Mouse (Mus musculus): ENCODE data around the gene Wnt5a. TPM values are rescaled to one million over a fixed set of nuclear protein-coding genes. Genes with fewer than 3 reads are reported as not detected.

Wnt5a gene
- polyA plus RNA-seq, 1 experiment from 2014 or later, result 154 TPM

DNA sequence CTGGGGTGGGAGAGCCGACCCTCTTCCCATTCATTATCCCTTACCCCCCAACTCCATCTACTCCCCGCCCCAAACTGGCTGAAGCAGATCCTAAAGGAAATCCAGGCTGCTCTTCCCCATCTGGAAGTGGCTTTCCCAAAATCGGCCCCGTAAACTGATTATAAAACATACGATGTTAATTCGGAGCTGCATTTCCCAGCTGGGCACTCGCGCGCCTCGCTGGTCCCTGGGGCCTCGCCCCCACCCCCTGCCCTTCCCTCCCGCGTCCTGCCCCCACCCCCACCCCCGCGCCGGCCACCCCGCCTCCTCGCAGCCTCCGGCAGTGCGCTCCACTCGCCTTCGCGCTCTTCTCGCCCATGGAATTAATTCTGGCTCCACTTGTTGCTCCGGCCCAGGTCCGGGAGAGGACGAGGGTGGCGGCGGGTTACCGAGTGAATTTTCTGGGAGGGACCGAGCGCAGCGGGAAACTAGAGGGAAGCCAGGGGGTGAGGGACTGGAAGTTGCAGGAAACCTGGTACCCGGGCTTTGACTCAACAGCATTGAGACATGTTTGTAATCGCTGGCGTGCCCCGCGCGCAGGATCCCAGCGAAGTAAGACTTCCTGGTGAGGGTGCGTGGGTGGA lies 6.6 kb downstream of the Wnt5a start:
- 0 out of 2 replicates have a peak, but pooled peaks cover 3% of the 10 kb centered on the region for H3K27me3 ChIP-seq
- H3K4me1 ChIP-seq, result peaks cover 54% of the 10 kb centered on the region
- no peaks in the 10 kb centered on the region for H3K9me3 ChIP-seq
- WGBS, result under 1% methylated on average over 39 of the region's 41 CpGs
- peaks cover 26% of the 10 kb centered on the region for H3K36me3 ChIP-seq
- peak overlapping the region; percentile 99 for H3K9ac ChIP-seq
- peak overlapping the region; percentile 100 for H3K27ac ChIP-seq
- peak overlapping the region; percentile 90 for H3K4me2 ChIP-seq (replicated peaks)
- no peak for ATAC-seq (ENCODE audit: low FRiP score, low read depth)
- H3K4me3 ChIP-seq, result peak overlapping the region; percentile 89

DNA sequence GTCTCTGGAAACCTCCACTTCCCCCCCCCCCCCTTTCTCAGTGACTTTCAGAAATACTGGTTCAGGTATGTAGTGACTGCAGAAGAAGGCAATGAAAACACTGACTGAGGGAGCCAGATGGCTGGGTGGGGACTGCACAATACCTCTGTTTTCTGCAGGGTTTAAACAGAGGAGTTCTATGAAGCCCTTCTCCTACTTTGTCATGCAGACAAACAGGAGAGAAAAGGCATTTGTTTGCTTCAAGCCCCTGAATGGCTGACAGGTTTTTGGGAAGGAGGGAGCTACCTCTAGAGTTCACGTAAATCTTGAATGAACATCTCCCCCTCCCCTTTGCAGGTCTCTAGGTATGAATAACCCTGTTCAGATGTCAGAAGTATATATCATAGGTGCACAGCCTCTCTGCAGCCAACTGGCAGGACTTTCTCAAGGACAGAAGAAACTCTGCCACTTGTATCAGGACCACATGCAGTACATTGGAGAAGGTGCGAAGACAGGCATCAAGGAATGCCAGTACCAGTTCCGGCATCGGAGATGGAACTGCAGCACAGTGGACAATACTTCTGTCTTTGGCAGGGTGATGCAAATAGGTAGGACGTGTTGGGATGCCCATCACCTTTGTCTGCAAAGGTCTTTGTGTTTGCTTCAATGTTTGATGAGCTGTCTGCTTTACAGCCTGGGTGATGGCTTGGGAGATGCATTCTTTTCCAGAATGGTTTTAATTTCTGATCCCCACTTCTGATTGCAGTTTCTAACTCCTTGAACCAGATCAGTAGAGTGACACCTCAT lies 8.4 kb downstream of the Wnt5a start:
- H3K4me3 ChIP-seq, result peak overlapping the region; percentile 89
- H3K9ac ChIP-seq, result peak overlapping the region; percentile 99
- H3K4me1 ChIP-seq, result peaks cover 70% of the 10 kb centered on the region
- peak overlapping the region; percentile 90 for H3K4me2 ChIP-seq (replicated peaks)
- peak overlapping the region; percentile 35; the same call in 1 of the 2 replicates for H3K27ac ChIP-seq
- H3K36me3 ChIP-seq, result peaks cover 45% of the 10 kb centered on the region
- WGBS, result 67% methylated on average over 5 of the region's 5 CpGs
- 0 out of 2 replicates have a peak, but pooled peaks cover 3% of the 10 kb centered on the region for H3K27me3 ChIP-seq
- no peaks in the 10 kb centered on the region for H3K9me3 ChIP-seq
- no peak for ATAC-seq (ENCODE audit: low FRiP score, low read depth)

DNA sequence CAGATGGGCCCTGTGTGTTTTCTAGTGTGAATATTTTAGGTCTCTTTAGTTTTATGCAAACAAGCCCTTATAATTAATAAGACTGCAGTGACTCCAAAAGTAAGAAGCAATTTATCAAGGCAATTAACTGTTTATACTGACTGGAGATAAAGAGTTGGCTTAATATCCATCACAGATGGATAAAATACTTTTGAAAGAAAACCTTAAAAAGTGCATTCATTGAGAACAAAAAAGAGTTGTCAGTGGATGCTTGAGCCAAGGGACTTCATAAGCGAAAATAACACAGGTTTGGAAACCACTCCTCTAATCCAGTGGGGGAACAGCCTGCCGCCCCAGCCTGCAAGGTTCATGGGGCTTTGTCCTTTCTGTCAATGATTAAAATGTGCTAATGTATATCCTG lies 9.6 kb downstream of the Wnt5a start:
- peak overlapping the region; percentile 67 for H3K9ac ChIP-seq
- peak overlapping the region; percentile 89 for H3K4me3 ChIP-seq
- H3K4me1 ChIP-seq, result peaks cover 68% of the 10 kb centered on the region
- peak overlapping the region; percentile 90 for H3K4me2 ChIP-seq (replicated peaks)
- 0 out of 2 replicates have a peak, but pooled peaks cover 3% of the 10 kb centered on the region for H3K27me3 ChIP-seq
- no peak for ATAC-seq (ENCODE audit: low FRiP score, low read depth)
- H3K36me3 ChIP-seq, result peaks cover 53% of the 10 kb centered on the region
- H3K9me3 ChIP-seq, result no peaks in the 10 kb centered on the region
- 49% methylated on average over 2 of the region's 2 CpGs for WGBS
- H3K27ac ChIP-seq, result peak overlapping the region; percentile 79

DNA sequence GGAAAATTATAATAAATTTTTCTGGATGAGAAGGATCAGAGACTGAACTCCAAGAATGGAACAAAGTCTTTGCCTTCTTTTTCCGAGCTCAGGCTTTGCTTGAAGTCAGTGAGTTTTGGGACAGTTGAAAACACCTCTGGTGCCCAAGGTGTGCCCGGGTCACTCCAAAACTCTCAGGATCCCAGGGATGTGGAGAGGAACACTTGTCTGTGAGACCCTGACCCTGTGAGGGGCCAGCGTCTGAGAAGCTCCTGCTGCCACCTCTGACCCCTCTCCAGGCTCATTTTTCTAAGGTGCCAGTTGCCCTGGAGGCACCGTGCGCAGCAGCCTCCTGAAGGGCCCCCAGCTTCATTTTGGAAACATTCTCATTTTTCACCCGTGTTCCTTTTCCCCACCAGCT lies 10.8 kb downstream of the Wnt5a start:
- H3K9me3 ChIP-seq, result no peaks in the 10 kb centered on the region
- H3K4me2 ChIP-seq (replicated peaks), result peak overlapping the region; percentile 90
- ATAC-seq (ENCODE audit: low FRiP score, low read depth), result no peak
- peaks cover 75% of the 10 kb centered on the region for H3K4me1 ChIP-seq
- H3K4me3 ChIP-seq, result peak overlapping the region; percentile 89
- peak overlapping the region; percentile 67 for H3K9ac ChIP-seq
- 0 out of 2 replicates have a peak, but pooled peaks cover 3% of the 10 kb centered on the region for H3K27me3 ChIP-seq
- H3K36me3 ChIP-seq, result peaks cover 64% of the 10 kb centered on the region
- 52% methylated on average over 6 of the region's 6 CpGs for WGBS
- H3K27ac ChIP-seq, result peak overlapping the region; percentile 79

DNA sequence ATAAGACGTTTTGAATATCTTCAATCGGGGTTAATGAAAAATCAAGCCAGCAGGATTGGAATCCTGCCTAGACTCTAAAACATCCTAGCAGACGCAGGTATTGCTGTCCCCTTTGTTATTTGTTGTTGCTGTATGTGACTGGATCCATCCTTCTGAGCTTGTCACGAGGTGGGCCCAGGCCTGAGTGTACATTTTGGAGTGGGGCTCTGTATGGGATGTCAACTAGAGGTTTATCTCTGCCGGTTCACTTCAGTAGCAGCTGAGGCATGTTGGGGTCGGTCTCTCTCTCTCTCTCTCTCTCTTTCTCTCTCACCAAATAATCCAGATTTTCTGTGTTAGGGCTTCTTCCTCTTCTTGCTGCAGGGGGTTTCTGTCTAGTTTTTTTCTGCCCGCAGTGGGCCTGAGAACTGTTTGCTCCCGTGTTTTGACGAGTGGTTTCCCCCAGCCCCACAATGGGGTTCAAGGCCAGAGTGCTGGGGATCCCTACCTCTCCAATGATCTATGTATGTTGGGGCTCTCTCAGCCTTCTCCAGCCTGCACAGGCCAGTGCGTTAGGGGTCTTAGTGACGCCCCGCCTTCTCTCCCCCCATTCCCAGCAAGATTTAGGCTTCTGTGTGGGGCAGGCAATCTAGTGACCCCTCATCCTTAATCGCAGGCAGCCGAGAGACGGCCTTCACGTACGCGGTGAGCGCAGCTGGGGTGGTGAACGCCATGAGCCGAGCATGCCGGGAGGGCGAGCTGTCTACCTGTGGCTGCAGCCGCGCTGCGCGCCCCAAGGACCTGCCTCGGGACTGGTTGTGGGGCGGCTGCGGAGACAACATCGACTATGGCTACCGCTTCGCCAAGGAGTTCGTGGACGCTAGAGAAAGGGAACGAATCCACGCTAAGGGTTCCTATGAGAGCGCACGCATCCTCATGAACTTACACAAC lies 13.3 kb downstream of the Wnt5a start:
- WGBS, result 76% methylated on average over 39 of the region's 39 CpGs
- Histone ChIP-seq H3K4me1 (peaks cover 70% of the 10 kb centered on the region), H3K4me2 (replicated peaks) (peak overlapping the region; percentile 90), H3K4me3 (peak overlapping the region; percentile 89), H3K27me3 (0 out of 2 replicates have a peak, but pooled peaks cover 3% of the 10 kb centered on the region), H3K9ac (peak overlapping the region; percentile 67), H3K36me3 (peaks cover 85% of the 10 kb centered on the region), H3K27ac (peak overlapping the region; percentile 69; the same call in 1 of the 2 replicates), H3K9me3 (no peaks in the 10 kb centered on the region)
- ATAC-seq (ENCODE audit: low FRiP score, low read depth), result no peak

DNA sequence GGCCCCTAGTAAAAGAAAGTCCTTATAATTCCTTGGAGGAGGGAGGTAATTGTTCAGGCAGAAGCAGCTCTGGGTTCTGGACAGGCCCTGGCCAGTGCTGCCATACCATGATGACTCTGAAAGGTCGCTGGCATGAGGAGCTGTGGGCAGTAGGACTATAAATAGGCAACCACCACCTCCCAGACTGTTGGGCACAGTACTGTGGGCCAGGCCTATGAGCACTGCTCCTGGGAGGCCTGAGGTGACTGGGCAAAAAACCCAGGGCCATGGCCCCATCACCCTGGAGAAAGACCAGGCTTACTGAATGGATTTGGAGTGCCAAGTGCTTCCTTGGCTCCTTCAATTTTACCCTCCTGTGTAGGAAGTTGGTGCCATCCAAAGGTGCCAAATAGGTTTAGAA lies 16.6 kb downstream of the Wnt5a start:
- H3K9me3 ChIP-seq, result no peaks in the 10 kb centered on the region
- H3K9ac ChIP-seq, result no peak overlapping the region
- peaks cover 83% of the 10 kb centered on the region for H3K36me3 ChIP-seq
- H3K4me1 ChIP-seq, result peaks cover 61% of the 10 kb centered on the region
- no peak overlapping the region; the same call in 1 of the 2 replicates for H3K27ac ChIP-seq
- H3K4me3 ChIP-seq, result no peak overlapping the region
- WGBS, result 84% methylated on average over 1 of the region's 1 CpGs
- ATAC-seq (ENCODE audit: low FRiP score, low read depth), result no peak
- H3K27me3 ChIP-seq, result no peaks in the 10 kb centered on the region
- H3K4me2 ChIP-seq (replicated peaks), result no peak overlapping the region

DNA sequence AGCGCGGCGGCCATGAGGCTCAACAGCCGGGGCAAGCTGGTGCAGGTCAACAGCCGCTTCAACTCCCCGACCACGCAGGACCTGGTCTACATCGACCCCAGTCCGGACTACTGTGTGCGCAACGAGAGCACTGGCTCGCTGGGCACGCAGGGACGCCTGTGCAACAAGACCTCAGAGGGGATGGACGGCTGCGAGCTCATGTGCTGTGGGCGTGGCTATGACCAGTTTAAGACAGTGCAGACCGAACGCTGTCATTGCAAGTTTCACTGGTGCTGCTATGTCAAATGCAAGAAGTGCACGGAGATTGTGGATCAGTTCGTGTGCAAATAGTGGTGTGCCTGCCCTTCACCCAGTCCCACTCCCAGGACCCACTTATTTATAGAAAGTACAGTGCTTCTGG lies 18.1 kb downstream of the Wnt5a start:
- Histone ChIP-seq H3K27ac (peak overlapping the region; percentile 40; the same call in 1 of the 2 replicates), H3K9me3 (no peaks in the 10 kb centered on the region), H3K9ac (no peak overlapping the region), H3K36me3 (peaks cover 71% of the 10 kb centered on the region), H3K4me1 (peaks cover 55% of the 10 kb centered on the region), H3K4me3 (no peak overlapping the region), H3K4me2 (replicated peaks) (no peak overlapping the region), H3K27me3 (no peaks in the 10 kb centered on the region)
- no peak for ATAC-seq (ENCODE audit: low FRiP score, low read depth)
- WGBS, result 74% methylated on average over 21 of the region's 21 CpGs

DNA sequence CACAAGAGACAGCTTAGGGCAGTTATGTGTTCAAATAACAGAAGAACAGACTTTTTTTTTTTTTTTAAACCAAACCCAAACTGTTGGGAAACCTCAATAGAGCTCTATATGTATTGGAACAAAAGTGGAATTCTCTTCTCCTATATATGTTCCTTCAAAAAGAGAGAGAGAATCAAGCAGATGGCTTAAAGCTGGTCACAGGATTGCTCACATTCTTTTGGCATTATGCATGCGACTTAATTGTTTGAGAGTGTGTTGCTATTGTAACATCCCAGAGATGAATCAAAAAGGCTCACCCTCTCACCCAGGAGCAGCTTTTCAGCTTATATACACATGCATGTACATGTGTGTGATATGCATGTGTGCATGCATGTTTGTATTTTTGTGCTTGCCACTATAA lies 21.0 kb downstream of the Wnt5a start:
- WGBS, result 63% methylated on average over 1 of the region's 1 CpGs
- no peaks in the 10 kb centered on the region for H3K9me3 ChIP-seq
- no peaks in the 10 kb centered on the region for H3K27me3 ChIP-seq
- H3K4me1 ChIP-seq, result peaks cover 38% of the 10 kb centered on the region
- no peak for ATAC-seq (ENCODE audit: low FRiP score, low read depth)
- H3K4me2 ChIP-seq (replicated peaks), result no peak overlapping the region
- H3K27ac ChIP-seq, result no peak overlapping the region
- no peak overlapping the region for H3K4me3 ChIP-seq
- peaks cover 51% of the 10 kb centered on the region for H3K36me3 ChIP-seq
- H3K9ac ChIP-seq, result no peak overlapping the region

DNA sequence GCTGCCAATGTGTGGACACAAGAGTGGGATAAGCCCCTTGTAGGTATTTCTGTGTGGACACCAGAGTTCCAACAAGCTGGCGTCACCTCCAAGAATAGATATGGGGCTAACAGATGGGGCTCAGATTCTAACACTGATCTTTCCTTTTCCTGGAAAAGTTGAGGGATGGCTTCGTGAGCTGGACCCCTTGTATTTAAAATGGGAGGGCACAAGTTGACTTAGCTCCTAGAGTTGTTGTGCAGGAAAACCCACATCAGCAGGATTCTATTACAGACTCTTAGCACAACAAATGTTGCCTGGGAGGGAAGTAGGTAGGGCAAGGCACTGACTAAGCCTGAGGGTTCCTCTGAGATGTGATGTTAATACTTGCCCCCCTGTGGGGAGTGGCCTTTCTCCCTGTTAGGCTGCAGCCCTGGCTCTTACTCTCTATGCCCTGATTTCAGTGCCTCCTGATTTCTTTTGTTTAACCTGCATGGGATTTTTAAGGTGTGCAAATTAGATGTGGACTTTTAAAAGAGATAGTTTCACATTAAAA lies 23.7 kb downstream of the Wnt5a start:
- Histone ChIP-seq H3K4me2 (replicated peaks) (no peak overlapping the region), H3K36me3 (peaks cover 35% of the 10 kb centered on the region), H3K4me1 (peaks cover 43% of the 10 kb centered on the region), H3K9ac (no peak overlapping the region), H3K9me3 (no peaks in the 10 kb centered on the region), H3K27ac (no peak overlapping the region; the same call in 1 of the 2 replicates), H3K4me3 (no peak overlapping the region), H3K27me3 (peaks cover 7% of the 10 kb centered on the region; the same call in 1 of the 2 replicates)
- ATAC-seq (ENCODE audit: low FRiP score, low read depth), result no peak
- WGBS, result 60% methylated on average over 2 of the region's 2 CpGs

DNA sequence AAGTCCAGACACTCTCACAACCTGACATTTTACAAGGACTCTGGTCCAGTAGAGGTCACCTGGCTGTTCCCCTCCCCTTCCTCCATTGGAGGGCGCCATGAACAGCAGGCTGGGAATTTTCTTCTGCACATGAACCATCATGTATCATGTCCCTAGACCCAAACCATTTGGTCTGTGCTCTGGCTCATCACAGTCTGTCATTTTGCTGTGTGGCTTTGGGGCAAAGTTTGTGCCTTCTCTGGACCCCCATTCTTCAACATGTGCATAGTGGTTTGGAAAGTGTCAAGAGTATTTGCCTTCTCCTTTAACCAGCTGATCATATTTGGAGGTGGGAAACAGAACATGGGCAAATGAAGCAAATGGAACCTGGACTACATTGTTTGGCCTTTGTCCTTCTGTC lies 27.0 kb downstream of the Wnt5a start:
- Histone ChIP-seq H3K27me3 (peaks cover 7% of the 10 kb centered on the region; the same call in 1 of the 2 replicates), H3K27ac (no peak overlapping the region), H3K9me3 (no peaks in the 10 kb centered on the region), H3K4me2 (replicated peaks) (no peak overlapping the region), H3K4me1 (peaks cover 41% of the 10 kb centered on the region), H3K36me3 (peaks cover 11% of the 10 kb centered on the region; the same call in 1 of the 2 replicates), H3K4me3 (no peak overlapping the region), H3K9ac (no peak overlapping the region)
- ATAC-seq (ENCODE audit: low FRiP score, low read depth), result no peak
- WGBS, result 44% methylated on average over 1 of the region's 1 CpGs

DNA sequence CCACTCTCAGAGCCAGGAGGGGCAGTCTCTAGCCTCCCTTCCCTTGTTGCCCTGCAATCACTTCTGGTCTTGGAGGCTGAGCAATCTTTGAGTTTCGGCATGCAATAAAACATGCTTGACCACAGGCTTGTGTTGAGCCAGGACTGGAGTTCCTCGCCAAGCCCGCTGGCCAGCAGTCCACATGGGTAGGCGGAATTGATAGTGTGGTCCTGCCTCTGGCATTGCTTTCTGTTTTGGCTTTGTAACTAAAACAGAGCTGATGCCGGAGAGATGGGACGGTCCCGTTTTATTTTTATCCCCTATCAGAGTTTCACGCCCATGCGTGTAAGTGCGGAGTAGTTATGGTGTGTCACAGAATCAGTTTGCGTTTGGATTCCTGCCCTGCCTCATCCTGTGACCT lies 28.4 kb downstream of the Wnt5a start:
- H3K4me2 ChIP-seq (replicated peaks), result no peak overlapping the region
- H3K9ac ChIP-seq, result no peak overlapping the region
- H3K27ac ChIP-seq, result no peak overlapping the region
- H3K9me3 ChIP-seq, result no peaks in the 10 kb centered on the region
- peaks cover 7% of the 10 kb centered on the region; the same call in 1 of the 2 replicates for H3K27me3 ChIP-seq
- no peak for ATAC-seq (ENCODE audit: low FRiP score, low read depth)
- 82% methylated on average over 11 of the region's 11 CpGs for WGBS
- peaks cover 11% of the 10 kb centered on the region; the same call in 1 of the 2 replicates for H3K36me3 ChIP-seq
- H3K4me1 ChIP-seq, result peaks cover 37% of the 10 kb centered on the region
- no peak overlapping the region for H3K4me3 ChIP-seq

All from limb, embryonic 13.5 days (tissue).